Mouse (Mus musculus): ENCODE data around the gene Aebp2. TPM values are rescaled to one million over a fixed set of nuclear protein-coding genes. Genes with fewer than 3 reads are reported as not detected.

The Aebp2 gene
- polyA plus RNA-seq, 1 experiment from 2014 or later: 13.9 TPM

Other genes starting within 250 kb of the Aebp2 start
- 62.1 and 73.6 TPM in 2 replicates for gene Plekha5, start 198.6 kb upstream of the Aebp2 start, polyA plus RNA-seq (2014; fragmentation: Nextera tagmentation; extraction: Ambion mirVana)
- gene Gm11077, start 106.6 kb downstream of the Aebp2 start, polyA plus RNA-seq (2014; fragmentation: Nextera tagmentation; extraction: Ambion mirVana): not detected in 2 replicates

Measured in intestine, embryonic 14.5 days (tissue).